Mouse (Mus musculus) forebrain, postnatal 0 days (tissue): ENCODE measurements around the gene Sorcs1. TPM values are rescaled to one million over a fixed set of nuclear protein-coding genes. Genes with fewer than 3 reads are reported as not detected.

Source experiments
- ATAC-seq: fragments of 200-750 bp; cut with Nextera tagmentation; 2 replicates; pipeline ENCODE4 v1.8.0; 2017; ENCODE audit warnings: mild to moderate bottlenecking, moderate library complexity
- DNase-seq: peaks from one replicate; pipeline ENCODE4 v3.0.0-alpha.2; 2015
- H3K27ac ChIP-seq: fragments of 300-500 bp; sonication (generic); 2 replicates; pipeline ENCODE4 v1.5.1; 2014; ENCODE audit warnings: low read depth, mild to moderate bottlenecking, antibody characterized with exemption, low read length, moderate library complexity, mixed read lengths
- H3K27me3 ChIP-seq: fragments of 300-500 bp; sonication (generic); 2 replicates; pipeline ENCODE4 v1.6.1; 2014; ENCODE audit warnings: mild to moderate bottlenecking, low read length, mixed read lengths; ENCODE audit not compliant: insufficient read depth
- H3K36me3 ChIP-seq: fragments of 300-500 bp; sonication (generic); 2 replicates; pipeline ENCODE4 v1.6.1; 2014; ENCODE audit warnings: mild to moderate bottlenecking, moderate library complexity; ENCODE audit not compliant: insufficient read depth
- H3K4me1 ChIP-seq: fragments of 300-500 bp; sonication (generic); 2 replicates; pipeline ENCODE4 v1.6.1; 2014; ENCODE audit warnings: antibody characterized with exemption; ENCODE audit not compliant: insufficient read depth
- H3K4me2 ChIP-seq: fragments of 300-500 bp; sonication (generic); 2 replicates; pipeline ENCODE4 v1.6.1; 2014; ENCODE audit warnings: low read depth, mild to moderate bottlenecking, moderate library complexity
- H3K4me3 ChIP-seq: fragments of 300-500 bp; sonication (generic); 2 replicates; pipeline ENCODE4 v1.5.1; 2014; ENCODE audit warnings: low read depth, low read length, mixed read lengths
- H3K9ac ChIP-seq: fragments of 300-500 bp; sonication (generic); 2 replicates; pipeline ENCODE4 v1.6.1; 2014; ENCODE audit warnings: mild to moderate bottlenecking
- H3K9me3 ChIP-seq: fragments of 300-500 bp; sonication (generic); 2 replicates; pipeline ENCODE4 v1.6.1; 2016; ENCODE audit warnings: low read length
- CTCF ChIP-seq: sonication (generic); IDR thresholded peaks from 2 replicates; pipeline ENCODE4 v1.5.1; 2016; ENCODE audit warnings: antibody characterized with exemption, control low read depth, low read depth
- WGBS: fragments of 180-500 bp; shearing (Covaris S2); extraction: QIAGEN DNeasy Blood & Tissue Kit; methylation state at CpG from one replicate; pipeline ENCODE4 v1.1.7; 2014; 5-methylcytosine and 5-hydroxymethylcytosine counted together
- microRNA-seq, 2 experiments: library from miRNA; unstranded; fragments of <30 nt; microRNA quantifications; one replicate each; pipeline ENCODE4; 2016
- polyA plus RNA-seq: library from polyadenylated mRNA; unstranded; fragments of >200 nt; fragmentation: Nextera tagmentation; extraction: Ambion mirVana; gene quantifications from 2 replicates; pipeline ENCODE4 v1.2.1, GENCODE M21; 2015
- total RNA-seq: library from RNA; depleted of rRNA; stranded (reverse); fragments of >200 nt; gene quantifications from 2 replicates; pipeline ENCODE4 v1.2.3, GENCODE M21; 2014

The Sorcs1 gene
- total and polyA plus RNA-seq, 2 experiments from 2014 or later = 8.6 to 20.1 TPM

DNA sequence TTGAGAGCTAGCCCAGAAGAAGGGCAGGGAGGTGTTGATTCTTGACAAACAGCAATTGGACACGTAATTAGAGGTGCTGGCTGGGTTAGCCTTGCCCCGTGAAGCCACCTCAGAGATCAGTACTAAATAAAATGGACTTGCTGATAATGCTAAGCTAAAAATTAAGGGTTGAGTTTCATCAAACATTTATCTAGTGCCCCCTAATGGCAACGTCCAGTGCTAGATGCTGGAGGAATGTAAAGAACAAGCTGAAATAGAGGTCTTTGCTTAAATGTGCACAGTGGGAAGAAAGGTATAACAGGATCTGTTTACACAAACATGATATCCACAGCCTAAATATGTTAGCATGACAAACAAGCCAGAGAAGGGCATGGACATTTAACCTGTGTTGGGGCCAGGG, 532.5 kb downstream of the Sorcs1 start:
- ATAC-seq (no peak), DNase-seq (peak; percentile 56)
- Histone ChIP-seq H3K4me2 (no peak overlapping the region), H3K9me3 (no peaks in the 10 kb centered on the region), H3K36me3 (no peaks in the 10 kb centered on the region), H3K27ac (no peak overlapping the region), H3K4me1 (no peaks in the 10 kb centered on the region), H3K27me3 (no peaks in the 10 kb centered on the region), H3K4me3 (no peak overlapping the region), H3K9ac (no peak overlapping the region)
- 31% methylated on average over 3 of the region's 3 CpGs for WGBS
- peak; percentile 60 for TF ChIP-seq CTCF

DNA sequence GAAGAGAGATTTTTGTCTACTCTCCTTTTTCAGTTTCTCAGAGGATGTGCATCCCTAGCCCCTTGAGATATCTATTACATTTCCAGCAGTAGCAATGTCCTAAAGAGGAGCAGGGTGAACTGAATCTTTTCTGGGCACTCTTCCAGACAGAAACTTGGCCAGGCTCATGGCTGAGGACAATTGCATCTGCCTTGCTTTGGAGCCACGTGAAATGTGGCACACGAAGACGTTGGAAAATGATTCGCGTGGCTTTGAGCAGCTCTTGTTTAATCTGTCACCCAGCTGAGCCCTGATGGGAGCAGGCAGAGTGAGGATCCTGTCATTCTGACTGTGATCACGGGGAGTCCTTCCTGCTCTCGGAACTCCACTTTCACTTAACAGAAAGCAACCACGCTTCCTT, 536.6 kb downstream of the Sorcs1 start:
- Histone ChIP-seq H3K36me3 (no peaks in the 10 kb centered on the region), H3K4me2 (no peak overlapping the region), H3K4me3 (no peak overlapping the region), H3K9me3 (no peaks in the 10 kb centered on the region), H3K27me3 (no peaks in the 10 kb centered on the region), H3K4me1 (no peaks in the 10 kb centered on the region), H3K9ac (no peak overlapping the region), H3K27ac (0 out of 2 replicates have a peak overlapping the region, but pooled peaks have one; percentile 50)
- TF ChIP-seq CTCF = no peak
- 33% methylated on average over 8 of the region's 8 CpGs for WGBS
- DNase-seq (peak; percentile 82), ATAC-seq (peak; percentile 83)

DNA sequence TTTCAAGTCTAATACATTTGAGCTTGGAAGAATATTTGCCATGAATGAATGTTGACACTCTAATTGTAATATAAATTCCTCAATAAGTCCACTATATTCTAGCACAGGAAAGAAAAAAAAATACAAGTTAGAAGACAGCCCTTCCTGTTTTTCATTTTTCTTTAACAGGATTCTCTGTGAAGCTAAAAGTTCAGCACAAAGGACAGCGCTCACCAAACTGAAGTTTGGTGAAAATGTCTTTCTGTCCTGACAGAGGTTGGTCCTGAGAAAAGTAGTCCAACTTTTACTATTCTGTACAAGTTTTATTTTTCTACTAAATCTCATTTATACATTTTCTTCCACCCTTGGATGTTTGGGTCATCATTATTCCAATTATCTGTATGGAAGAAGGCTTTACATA, 543.8 kb downstream of the Sorcs1 start:
- H3K27ac ChIP-seq = no peak overlapping the region
- no peaks in the 10 kb centered on the region for H3K4me1 ChIP-seq
- WGBS = 87% methylated on average over 1 of the region's 1 CpGs
- no peak overlapping the region for H3K4me3 ChIP-seq
- no peaks in the 10 kb centered on the region for H3K9me3 ChIP-seq
- DNase-seq (no peak), ATAC-seq (no peak)
- no peak overlapping the region for H3K9ac ChIP-seq
- H3K36me3 ChIP-seq = no peaks in the 10 kb centered on the region
- TF ChIP-seq CTCF = no peak
- no peaks in the 10 kb centered on the region for H3K27me3 ChIP-seq
- no peak overlapping the region for H3K4me2 ChIP-seq

DNA sequence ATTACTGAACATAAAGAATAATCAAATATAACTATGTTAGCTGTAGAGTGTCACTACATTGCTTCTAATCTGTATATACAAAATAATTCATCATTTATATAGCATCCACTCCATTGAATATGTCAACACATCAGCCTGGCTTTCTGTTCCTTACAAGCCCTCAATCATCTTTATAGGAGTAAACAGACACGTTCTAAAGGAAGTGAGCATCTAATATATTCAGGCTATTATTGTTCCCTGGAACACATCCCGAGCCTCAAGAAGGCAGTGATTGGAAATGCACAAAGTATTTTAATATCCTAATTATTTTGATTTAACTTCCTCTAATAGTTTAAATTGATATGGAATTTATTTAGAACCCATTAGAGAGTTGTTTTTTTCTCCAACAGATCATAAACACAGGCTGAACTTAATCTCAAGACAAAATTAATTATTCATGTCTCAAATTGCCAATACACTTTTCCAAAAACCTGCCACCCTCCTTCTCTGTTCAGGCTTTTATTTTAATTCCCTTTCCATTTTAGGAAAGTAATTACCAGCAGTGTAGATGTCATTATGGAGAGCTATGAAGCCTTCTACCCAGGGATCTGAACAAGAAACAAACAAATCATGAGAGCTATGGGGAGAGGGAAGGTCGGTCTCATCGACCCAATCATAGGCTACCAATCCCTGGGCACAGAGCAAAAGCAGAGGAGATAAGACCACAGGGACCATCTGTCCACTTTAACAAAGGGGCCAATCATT, 572.4 kb downstream of the Sorcs1 start:
- no peaks in the 10 kb centered on the region for H3K36me3 ChIP-seq
- no peaks in the 10 kb centered on the region for H3K9me3 ChIP-seq
- no peak for ATAC-seq
- H3K4me3 ChIP-seq = no peak overlapping the region
- no peak overlapping the region for H3K27ac ChIP-seq
- no peak overlapping the region for H3K4me2 ChIP-seq
- H3K4me1 ChIP-seq = no peaks in the 10 kb centered on the region
- TF ChIP-seq CTCF = no peak
- no peak overlapping the region for H3K9ac ChIP-seq
- 29% methylated on average over 4 of the region's 4 CpGs for WGBS
- no peaks in the 10 kb centered on the region for H3K27me3 ChIP-seq
- no peak for DNase-seq

Small RNA genes within 50 kb of the gene (microRNA-seq; reads per million reads assigned to microRNA genes)
- gene Gm27749 = 0 reads per million in 2 experiments
